Mouse (Mus musculus) lung, embryonic 16.5 days (tissue): ENCODE results near the gene Cd79b. TPM values are rescaled to one million over a fixed set of nuclear protein-coding genes. Genes with fewer than 3 reads are reported as not detected.

Experiments
- ATAC-seq: fragments of 200-750 bp; cut with Nextera tagmentation; 2 replicates; pipeline ENCODE4 v1.8.0; 2017; ENCODE audit warnings: low read depth, mild to moderate bottlenecking, moderate library complexity
- H3K27ac ChIP-seq: fragments of 300-500 bp; sonication (generic); 2 replicates; pipeline ENCODE4 v1.5.1; 2014; ENCODE audit warnings: mild to moderate bottlenecking, control low read depth, low read length
- H3K27me3 ChIP-seq: fragments of 300-500 bp; sonication (generic); 2 replicates; pipeline ENCODE4 v1.6.1; 2014; ENCODE audit warnings: low read depth, low read length, mixed read lengths; ENCODE audit not compliant: control insufficient read depth, insufficient read depth
- H3K36me3 ChIP-seq: fragments of 300-500 bp; sonication (generic); 2 replicates; pipeline ENCODE4 v1.6.1; 2014; ENCODE audit warnings: low read length; ENCODE audit not compliant: control insufficient read depth, insufficient read depth
- H3K4me1 ChIP-seq: fragments of 300-500 bp; sonication (generic); replicated peaks from 2 replicates; pipeline ENCODE4 v1.6.1; 2014; ENCODE audit warnings: low read length, mixed read lengths; ENCODE audit not compliant: control insufficient read depth, insufficient read depth
- H3K4me2 ChIP-seq: fragments of 300-500 bp; sonication (generic); 2 replicates; pipeline ENCODE4 v1.6.1; 2014; ENCODE audit warnings: low read depth, low read length, control low read depth
- H3K4me3 ChIP-seq: fragments of 300-500 bp; sonication (generic); 2 replicates; pipeline ENCODE4 v1.5.1; 2014; ENCODE audit warnings: mild to moderate bottlenecking, low read length, control low read depth
- H3K9ac ChIP-seq: fragments of 300-500 bp; sonication (generic); 2 replicates; pipeline ENCODE4 v1.6.1; 2014; ENCODE audit warnings: low read length, control low read depth
- H3K9me3 ChIP-seq: fragments of 300-500 bp; sonication (generic); 2 replicates; pipeline ENCODE4 v1.6.1; 2016; ENCODE audit warnings: low read length; ENCODE audit not compliant: control insufficient read depth
- WGBS: fragments of 180-500 bp; shearing (Covaris S2); extraction: QIAGEN DNeasy Blood & Tissue Kit; methylation state at CpG from one replicate; pipeline ENCODE4 v1.1.7; 2014; 5-methylcytosine and 5-hydroxymethylcytosine counted together
- polyA plus RNA-seq: library from polyadenylated mRNA; unstranded; fragments of >200 nt; fragmentation: Nextera tagmentation; extraction: Ambion mirVana; gene quantifications from 2 replicates; pipeline ENCODE4 v1.2.1, GENCODE M21; 2015

Cd79b gene
- 4.7 and 6.8 TPM in 2 replicates for polyA plus RNA-seq

DNA sequence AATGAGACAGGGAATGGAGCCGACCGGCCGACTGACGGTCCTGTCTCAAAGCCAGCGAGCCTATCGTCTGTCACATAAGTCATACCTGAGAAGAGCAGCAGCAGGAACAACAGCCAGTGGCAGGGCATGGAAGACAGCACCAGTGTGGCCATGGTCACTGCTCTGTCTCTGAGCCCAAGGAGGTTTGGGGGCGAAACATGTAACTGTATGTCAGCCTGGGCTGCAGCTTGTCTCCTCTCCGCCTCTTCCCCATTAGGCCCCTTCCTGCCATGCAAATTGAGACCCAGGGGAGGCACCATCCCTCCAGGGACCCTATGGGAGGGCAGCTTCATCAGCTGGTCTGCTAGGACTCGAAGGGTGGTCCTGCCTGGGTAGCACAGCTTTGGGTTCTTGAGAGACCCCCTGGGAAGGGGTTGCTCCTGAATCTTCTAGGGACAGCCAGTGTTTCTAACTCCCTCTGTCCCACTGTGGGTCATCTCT is at the start of gene Cd79b:
Gene Cd79b, minus strand, starts transcription at position 430 of the 480 bp plus-strand sequence.
- Histone ChIP-seq H3K4me2 (peak within 1 kb of the TSS; percentile 15; the same call in 1 of the 2 replicates), H3K36me3 (no peaks in the 10 kb centered on the region), H3K4me1 (peaks cover 3% of the 10 kb centered on the region; the same call in 1 of the 2 replicates), H3K9ac (peak within 1 kb of the TSS; percentile 35; the same call in 1 of the 2 replicates), H3K4me3 (no peak within 1 kb of the TSS; the same call in 1 of the 2 replicates), H3K27me3 (no peaks in the 10 kb centered on the region), H3K9me3 (no peaks in the 10 kb centered on the region), H3K27ac (peak within 1 kb of the TSS; percentile 38; the same call in 1 of the 2 replicates)
- 64% methylated on average over 9 of the region's 9 CpGs for WGBS
- ATAC-seq, result no peak

DNA sequence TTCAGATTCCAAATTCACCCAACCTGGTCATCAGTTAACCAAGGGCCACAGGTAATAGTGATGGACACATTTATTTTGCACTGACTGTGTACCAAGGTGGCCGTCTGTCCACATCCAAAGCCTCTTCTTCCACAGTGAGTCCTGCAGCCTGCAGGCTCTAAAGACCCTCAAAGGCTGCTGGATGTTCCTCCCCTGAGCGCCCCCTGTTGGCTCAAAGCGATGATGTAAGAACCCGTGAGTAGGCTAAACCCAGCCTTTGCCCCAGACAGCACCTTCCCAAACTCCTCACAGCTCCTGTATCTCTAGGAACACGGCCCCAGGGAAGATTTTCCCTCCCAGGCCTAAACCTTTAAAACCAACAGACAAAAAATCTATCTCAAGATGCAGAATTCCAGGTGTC is 44.8 kb upstream of the Cd79b start:
- no peaks in the 10 kb centered on the region for H3K27me3 ChIP-seq
- peaks cover 6% of the 10 kb centered on the region for H3K4me1 ChIP-seq
- H3K9ac ChIP-seq, result no peak overlapping the region
- no peak for ATAC-seq
- H3K36me3 ChIP-seq, result no peaks in the 10 kb centered on the region
- 31% methylated on average over 5 of the region's 5 CpGs for WGBS
- no peaks in the 10 kb centered on the region for H3K9me3 ChIP-seq
- no peak overlapping the region for H3K4me2 ChIP-seq
- H3K4me3 ChIP-seq, result no peak overlapping the region
- H3K27ac ChIP-seq, result no peak overlapping the region

DNA sequence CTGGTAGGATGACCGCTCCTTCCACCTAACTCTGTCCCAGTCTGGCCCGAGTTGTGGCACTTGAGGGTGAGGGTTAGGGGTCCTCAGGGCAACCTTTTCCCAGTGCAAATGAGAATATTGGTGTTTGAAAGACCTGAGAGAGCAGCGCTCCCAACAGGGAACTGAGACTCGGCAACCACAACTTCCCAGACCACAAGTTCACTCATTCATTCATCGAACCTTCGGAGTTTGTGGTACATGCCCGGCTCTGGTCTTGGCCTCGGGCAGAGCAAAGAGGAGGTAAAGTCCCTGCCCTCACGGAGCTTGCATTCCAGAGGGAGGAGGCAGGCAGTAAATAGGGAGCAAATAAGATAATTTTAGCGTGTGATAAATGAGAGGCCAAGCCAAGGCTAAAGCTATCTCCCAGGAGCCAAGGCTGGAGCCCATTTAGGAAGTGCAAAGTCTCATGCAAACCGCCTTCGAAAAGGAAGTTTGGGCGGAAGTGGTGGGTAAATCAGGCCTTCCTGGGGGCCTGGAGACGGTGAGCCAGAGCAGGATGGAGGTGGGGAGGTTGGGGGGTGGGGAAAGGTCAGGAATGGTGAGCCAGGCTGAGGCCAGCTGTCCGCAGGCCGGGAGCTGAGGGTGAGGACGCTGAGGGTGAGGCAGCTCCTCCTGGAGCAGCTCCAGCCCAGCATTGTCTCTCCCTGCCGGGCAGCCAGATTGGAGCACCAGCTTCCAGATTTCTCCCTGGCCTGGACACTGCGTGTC is 41.0 kb upstream of the Cd79b start:
- Histone ChIP-seq H3K9ac (0 out of 2 replicates have a peak overlapping the region, but pooled peaks have one; percentile 14), H3K4me1 (peaks cover 6% of the 10 kb centered on the region), H3K4me3 (no peak overlapping the region), H3K9me3 (no peaks in the 10 kb centered on the region), H3K27ac (no peak overlapping the region), H3K36me3 (no peaks in the 10 kb centered on the region), H3K4me2 (no peak overlapping the region), H3K27me3 (no peaks in the 10 kb centered on the region)
- WGBS, result 43% methylated on average over 19 of the region's 19 CpGs
- peak; percentile 43; the same call in 1 of the 2 replicates for ATAC-seq

DNA sequence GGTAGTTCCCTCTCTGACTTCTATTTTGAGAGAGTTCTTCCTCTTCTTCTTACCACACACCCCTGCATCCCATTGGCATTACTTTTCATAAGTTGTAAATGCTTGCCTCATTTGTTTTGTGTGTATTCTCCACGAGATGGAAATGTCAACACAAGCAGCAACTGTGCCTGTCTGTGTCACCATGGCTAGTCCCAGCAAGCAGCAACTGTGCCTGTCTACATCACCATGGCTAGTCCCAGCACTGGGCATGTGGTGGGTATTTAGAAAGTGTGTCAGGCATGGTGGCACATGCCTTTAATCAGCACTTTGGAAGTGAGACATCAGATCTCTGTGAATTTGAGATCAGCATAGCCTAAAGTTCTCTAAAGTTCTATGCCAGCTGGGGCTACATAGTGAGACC is 39.6 kb upstream of the Cd79b start:
- H3K9ac ChIP-seq, result no peak overlapping the region
- no peaks in the 10 kb centered on the region for H3K27me3 ChIP-seq
- no peaks in the 10 kb centered on the region for H3K9me3 ChIP-seq
- peaks cover 6% of the 10 kb centered on the region for H3K4me1 ChIP-seq
- no peak overlapping the region for H3K4me2 ChIP-seq
- 44% methylated on average over 1 of the region's 1 CpGs for WGBS
- no peak for ATAC-seq
- H3K4me3 ChIP-seq, result no peak overlapping the region
- H3K27ac ChIP-seq, result no peak overlapping the region
- no peaks in the 10 kb centered on the region for H3K36me3 ChIP-seq

DNA sequence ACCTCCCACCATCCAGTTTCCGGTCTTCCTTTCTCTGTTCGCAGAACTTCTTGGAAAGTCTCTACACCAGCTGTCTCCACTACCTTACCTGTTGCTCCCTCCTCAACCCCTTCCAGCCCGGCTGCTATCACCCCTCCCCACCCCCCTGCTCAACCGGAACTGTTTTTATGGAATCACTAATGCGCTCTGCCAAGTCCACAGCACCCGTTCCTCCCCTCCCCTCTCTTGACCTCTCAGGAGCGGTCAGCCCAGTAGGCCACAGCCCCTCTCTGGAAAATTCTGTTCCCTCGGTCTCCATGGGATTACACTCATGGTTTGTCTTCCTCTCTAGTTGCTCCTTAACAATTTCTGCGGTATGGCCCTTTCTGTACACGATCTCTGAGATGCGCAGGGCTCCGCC is 38.6 kb upstream of the Cd79b start, which contains the start of gene Scn4a:
Gene Scn4a, minus strand, starts transcription at position 101 of the 400 bp plus-strand sequence.
- ATAC-seq, result no peak
- 72% methylated on average over 12 of the region's 12 CpGs for WGBS
- H3K9me3 ChIP-seq, result no peaks in the 10 kb centered on the region
- H3K27me3 ChIP-seq, result no peaks in the 10 kb centered on the region
- H3K4me3 ChIP-seq, result no peak within 1 kb of the TSS
- no peak within 1 kb of the TSS for H3K27ac ChIP-seq
- H3K4me2 ChIP-seq, result no peak within 1 kb of the TSS
- no peaks in the 10 kb centered on the region for H3K36me3 ChIP-seq
- H3K9ac ChIP-seq, result no peak within 1 kb of the TSS
- peaks cover 6% of the 10 kb centered on the region for H3K4me1 ChIP-seq

DNA sequence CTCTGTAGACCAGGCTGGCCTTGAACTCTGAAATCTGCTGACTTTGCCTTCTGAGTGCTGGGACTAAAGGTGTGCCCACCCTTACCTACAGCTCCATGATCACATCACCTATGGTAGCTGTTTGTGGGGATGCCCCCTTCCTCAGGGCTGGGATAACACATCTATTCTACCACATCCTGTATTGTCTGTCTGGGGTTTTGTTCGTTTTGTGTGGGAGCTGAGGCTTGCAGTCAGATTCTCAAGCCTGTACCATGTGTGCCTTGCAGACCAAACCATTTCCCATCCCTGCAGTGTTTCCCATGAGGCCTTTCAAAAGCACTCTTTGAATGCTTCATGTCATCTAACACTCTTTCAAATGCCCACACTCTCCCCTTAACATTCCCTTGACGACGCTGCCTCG is 37.4 kb upstream of the Cd79b start:
- WGBS, result 55% methylated on average over 4 of the region's 4 CpGs
- H3K4me1 ChIP-seq, result peaks cover 6% of the 10 kb centered on the region
- ATAC-seq, result no peak

DNA sequence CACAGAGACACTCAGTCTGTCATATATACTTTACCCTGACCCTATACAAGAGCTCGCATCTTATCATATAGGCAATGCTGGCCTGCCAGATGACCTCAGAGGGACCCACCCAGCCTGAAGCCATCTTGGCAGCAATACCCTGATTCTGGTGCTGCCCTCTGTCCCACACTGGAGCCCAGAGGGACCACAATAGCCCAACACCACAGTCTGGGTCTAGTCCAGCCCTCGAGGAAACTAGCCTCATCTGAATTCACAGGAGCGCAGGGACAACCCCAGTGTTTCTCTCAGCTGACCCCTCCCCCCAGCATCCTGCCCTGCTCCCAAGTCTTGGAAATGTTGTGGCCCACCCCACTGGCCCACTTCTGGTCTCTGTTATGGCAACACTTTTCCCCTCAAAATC is 36.7 kb upstream of the Cd79b start:
- Histone ChIP-seq H3K36me3 (no peaks in the 10 kb centered on the region), H3K27ac (no peak overlapping the region), H3K4me3 (no peak overlapping the region), H3K27me3 (no peaks in the 10 kb centered on the region), H3K4me1 (peaks cover 6% of the 10 kb centered on the region), H3K9me3 (no peaks in the 10 kb centered on the region), H3K9ac (no peak overlapping the region), H3K4me2 (no peak overlapping the region)
- WGBS, result 46% methylated on average over 3 of the region's 3 CpGs
- no peak for ATAC-seq

More for the DNA sequence above, 37.4 kb upstream of the Cd79b start:
- Histone ChIP-seq H3K4me2 (no peak overlapping the region), H3K27ac (no peak overlapping the region), H3K9me3 (no peaks in the 10 kb centered on the region), H3K27me3 (no peaks in the 10 kb centered on the region), H3K4me3 (no peak overlapping the region), H3K9ac (no peak overlapping the region), H3K36me3 (no peaks in the 10 kb centered on the region)

DNA sequence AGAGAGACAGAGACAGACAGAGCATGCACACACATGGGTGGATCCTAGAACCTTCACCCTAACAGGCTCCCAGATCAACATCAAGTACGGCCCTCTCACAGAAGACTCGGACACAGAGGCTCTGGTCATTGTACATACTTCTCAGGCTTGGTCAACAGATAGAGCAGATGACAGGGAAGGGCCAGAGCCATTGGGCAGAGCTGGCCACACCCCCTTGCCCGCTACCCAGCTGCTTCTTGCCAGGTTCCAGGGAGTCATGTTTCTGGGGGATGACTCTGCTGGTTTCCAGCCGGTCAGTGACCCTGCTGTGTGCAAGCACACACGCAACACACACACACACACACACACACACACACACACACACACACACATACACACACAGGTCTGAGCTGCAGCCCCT is 36.3 kb upstream of the Cd79b start:
- Histone ChIP-seq H3K27ac (no peak overlapping the region), H3K4me2 (no peak overlapping the region), H3K4me3 (no peak overlapping the region), H3K36me3 (no peaks in the 10 kb centered on the region), H3K4me1 (peaks cover 5% of the 10 kb centered on the region), H3K27me3 (no peaks in the 10 kb centered on the region), H3K9me3 (no peaks in the 10 kb centered on the region), H3K9ac (no peak overlapping the region)
- whole genome bisulfite sequencing, result 47% methylated on average over 5 of the region's 5 CpGs
- ATAC-seq, result no peak

DNA sequence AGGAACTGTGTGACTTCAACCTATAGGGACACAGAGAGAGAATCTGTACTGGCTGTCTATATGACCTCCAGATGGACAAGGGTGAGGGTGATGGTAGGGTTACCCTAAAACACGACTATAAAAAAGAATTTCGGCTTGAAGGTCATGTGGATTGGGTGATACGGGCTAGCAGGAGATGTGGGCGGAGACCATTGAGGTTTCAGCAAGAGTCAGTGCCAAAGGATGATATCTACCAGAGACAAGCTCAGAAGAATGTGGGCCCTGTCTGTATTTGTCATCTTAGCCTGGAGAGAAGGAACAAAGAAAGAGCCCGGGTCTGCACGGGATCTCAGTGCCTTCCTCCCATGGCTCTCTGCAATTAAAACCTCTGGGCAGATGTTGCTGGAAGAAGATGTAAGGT is 35.2 kb upstream of the Cd79b start:
- 76% methylated on average over 6 of the region's 6 CpGs for WGBS
- Histone ChIP-seq H3K4me1 (no peaks in the 10 kb centered on the region; the same call in 1 of the 2 replicates), H3K9me3 (no peaks in the 10 kb centered on the region), H3K36me3 (no peaks in the 10 kb centered on the region), H3K4me3 (no peak overlapping the region), H3K4me2 (no peak overlapping the region), H3K9ac (no peak overlapping the region), H3K27ac (no peak overlapping the region), H3K27me3 (no peaks in the 10 kb centered on the region)
- ATAC-seq, result no peak
